Mouse (Mus musculus) effector memory CD4-positive, alpha-beta T cell, adult 7 months (primary cell): Measurements from ENCODE around the gene Slc30a7. TPM values are rescaled to one million over a fixed set of nuclear protein-coding genes. Genes with fewer than 3 reads are reported as not detected.

Experiments
- polyA plus RNA-seq: library from polyadenylated mRNA; unstranded; fragments of 100-300 nt; shearing (Covaris generic); gene quantifications from one replicate; pipeline ENCODE4 v1.2.1, GENCODE M21; 2017

The Slc30a7 gene
- 66.9 TPM for polyA plus RNA-seq

GRCm38 (mm10) chr3:116006978-116007940, at the start of gene Slc30a7, which contains the start of gene Extl2:
Gene Slc30a7, minus strand, starts transcription at chr3:116007406.
Gene Extl2, plus strand, starts transcription at chr3:116007462.

Other genes starting within 250 kb of the Slc30a7 start
- gene Dph5, start 119.6 kb downstream of the Slc30a7 start, polyA plus RNA-seq: 99.0 TPM
- 4.9 TPM for gene Extl2, start 56 bp upstream of the Slc30a7 start, polyA plus RNA-seq
- gene Vcam1, start 122.3 kb upstream of the Slc30a7 start, polyA plus RNA-seq: 0.26 TPM
- gene Gpr88, start 246.1 kb upstream of the Slc30a7 start, polyA plus RNA-seq: not detected